Mouse (Mus musculus): ENCODE results near the gene Otor. TPM values are rescaled to one million over a fixed set of nuclear protein-coding genes. Genes with fewer than 3 reads are reported as not detected.

Otor gene
- polyA plus RNA-seq, 1 experiment: not detected

- no peaks in the 10 kb centered on the region for H3K4me1 ChIP-seq (ENCODE audit: control insufficient read depth, insufficient read depth, low read length)
- WGBS: 58% methylated on average over 5 of the region's 5 CpGs
- no peaks in the 10 kb centered on the region; the same call in 1 of the 2 replicates for H3K27me3 ChIP-seq (ENCODE audit: control insufficient read depth, insufficient read depth, low read length)
- no peak for DNase-seq
- H3K4me3 ChIP-seq (replicated peaks; ENCODE audit: insufficient read depth, low read depth, low read length): no peak overlapping the region
- H3K27ac ChIP-seq (ENCODE audit: insufficient read depth, low read length): no peak overlapping the region
- TF ChIP-seq CTCF (IDR thresholded peaks at IDR 0.05; ENCODE audit: borderline replicate concordance, insufficient read depth, low read depth, low read length) (no peak), POLR2A (IDR thresholded peaks at IDR 0.05; ENCODE audit: borderline replicate concordance, insufficient read depth, low read length) (no peak)
Measured at GRCm38 (mm10) chr2:143056736-143057135, 21.5 kb upstream of the Otor start.

- TF ChIP-seq CTCF (IDR thresholded peaks at IDR 0.05; ENCODE audit: borderline replicate concordance, insufficient read depth, low read depth, low read length) (no peak), POLR2A (IDR thresholded peaks at IDR 0.05; ENCODE audit: borderline replicate concordance, insufficient read depth, low read length) (no peak)
- Histone ChIP-seq H3K27ac (ENCODE audit: insufficient read depth, low read length) (no peak overlapping the region), H3K4me3 (replicated peaks; ENCODE audit: insufficient read depth, low read depth, low read length) (peak overlapping the region; percentile 99), H3K4me1 (ENCODE audit: control insufficient read depth, insufficient read depth, low read length) (no peaks in the 10 kb centered on the region), H3K27me3 (ENCODE audit: control insufficient read depth, insufficient read depth, low read length) (no peaks in the 10 kb centered on the region)
- WGBS: 41% methylated on average over 6 of the region's 6 CpGs
- no peak for DNase-seq
Measured at GRCm38 (mm10) chr2:143062432-143062811, 15.9 kb upstream of the Otor start.

- TF ChIP-seq CTCF (IDR thresholded peaks at IDR 0.05; ENCODE audit: borderline replicate concordance, insufficient read depth, low read depth, low read length) (no peak), POLR2A (IDR thresholded peaks at IDR 0.05; ENCODE audit: borderline replicate concordance, insufficient read depth, low read length) (peak; percentile 42; the same call in 1 of the 2 replicates)
- Histone ChIP-seq H3K4me3 (replicated peaks; ENCODE audit: insufficient read depth, low read depth, low read length) (peak within 1 kb of the TSS; percentile 99), H3K4me1 (ENCODE audit: control insufficient read depth, insufficient read depth, low read length) (no peaks in the 10 kb centered on the region), H3K27me3 (ENCODE audit: control insufficient read depth, insufficient read depth, low read length) (no peaks in the 10 kb centered on the region), H3K27ac (ENCODE audit: insufficient read depth, low read length) (peak within 1 kb of the TSS; percentile 12; the same call in 1 of the 2 replicates)
- peak; percentile 85 to 89 for DNase-seq
- 1% methylated on average over 55 of the region's 55 CpGs for WGBS
Measured at GRCm38 (mm10) chr2:143062812-143063792, 15.2 kb upstream of the Otor start, which contains the start of gene Snrpb2. Gene Snrpb2 (plus strand): TSS chr2:143063039.

- Histone ChIP-seq H3K27ac (ENCODE audit: insufficient read depth, low read length) (no peak overlapping the region), H3K27me3 (ENCODE audit: control insufficient read depth, insufficient read depth, low read length) (no peaks in the 10 kb centered on the region), H3K4me1 (ENCODE audit: control insufficient read depth, insufficient read depth, low read length) (no peaks in the 10 kb centered on the region), H3K4me3 (replicated peaks; ENCODE audit: insufficient read depth, low read depth, low read length) (no peak overlapping the region)
- DNase-seq: no peak
- no peak for TF ChIP-seq POLR2A (IDR thresholded peaks at IDR 0.05; ENCODE audit: borderline replicate concordance, insufficient read depth, low read length)
- no peak for TF ChIP-seq CTCF (IDR thresholded peaks at IDR 0.05; ENCODE audit: borderline replicate concordance, insufficient read depth, low read depth, low read length)
- WGBS: 92% methylated on average over 3 of the region's 3 CpGs
Measured at GRCm38 (mm10) chr2:143065914-143066313, 12.4 kb upstream of the Otor start.

GRCm38 (mm10) chr2:143081693-143082092 is 3.4 kb downstream of the Otor start:
- no peak for DNase-seq
- H3K4me1 ChIP-seq (ENCODE audit: control insufficient read depth, insufficient read depth, low read length): no peaks in the 10 kb centered on the region
- TF ChIP-seq POLR2A (IDR thresholded peaks at IDR 0.05; ENCODE audit: borderline replicate concordance, insufficient read depth, low read length): no peak
- H3K27me3 ChIP-seq (ENCODE audit: control insufficient read depth, insufficient read depth, low read length): no peaks in the 10 kb centered on the region
- no peak overlapping the region for H3K4me3 ChIP-seq (replicated peaks; ENCODE audit: insufficient read depth, low read depth, low read length)
- 75% methylated on average over 3 of the region's 3 CpGs for whole genome bisulfite sequencing
- no peak overlapping the region for H3K27ac ChIP-seq (ENCODE audit: insufficient read depth, low read length)

- Histone ChIP-seq H3K4me1 (ENCODE audit: control insufficient read depth, insufficient read depth, low read length) (no peaks in the 10 kb centered on the region), H3K27ac (ENCODE audit: insufficient read depth, low read length) (no peak overlapping the region), H3K27me3 (ENCODE audit: control insufficient read depth, insufficient read depth, low read length) (no peaks in the 10 kb centered on the region), H3K4me3 (replicated peaks; ENCODE audit: insufficient read depth, low read depth, low read length) (no peak overlapping the region)
- TF ChIP-seq CTCF (IDR thresholded peaks at IDR 0.05; ENCODE audit: borderline replicate concordance, insufficient read depth, low read depth, low read length) (no peak), POLR2A (IDR thresholded peaks at IDR 0.05; ENCODE audit: borderline replicate concordance, insufficient read depth, low read length) (no peak)
- DNase-seq: no peak
- WGBS: 65% methylated on average over 2 of the region's 2 CpGs
Measured at GRCm38 (mm10) chr2:143084852-143085397, 6.7 kb downstream of the Otor start.

GRCm38 (mm10) chr2:143089866-143090265 is 11.6 kb downstream of the Otor start:
- 87% methylated on average over 8 of the region's 8 CpGs for WGBS
- Histone ChIP-seq H3K4me3 (replicated peaks; ENCODE audit: insufficient read depth, low read depth, low read length) (no peak overlapping the region), H3K27me3 (ENCODE audit: control insufficient read depth, insufficient read depth, low read length) (no peaks in the 10 kb centered on the region), H3K4me1 (ENCODE audit: control insufficient read depth, insufficient read depth, low read length) (no peaks in the 10 kb centered on the region), H3K27ac (ENCODE audit: insufficient read depth, low read length) (no peak overlapping the region)
- TF ChIP-seq CTCF (IDR thresholded peaks at IDR 0.05; ENCODE audit: borderline replicate concordance, insufficient read depth, low read depth, low read length) (no peak), POLR2A (IDR thresholded peaks at IDR 0.05; ENCODE audit: borderline replicate concordance, insufficient read depth, low read length) (no peak)
- DNase-seq: no peak
